Mouse (Mus musculus) erythroblast, embryonic 14.5 days (primary cell): ENCODE data around the gene Qtrt2.

Source experiments
- GATA1 ChIP-seq: IDR thresholded peaks from 2 replicates; pipeline ENCODE4 v1.6.1; 2012; ENCODE audit warnings: low read length, inconsistent platforms, mixed read lengths
- TAL1 ChIP-seq: IDR thresholded peaks from 3 replicates; pipeline ENCODE4 v1.6.1; 2012; ENCODE audit warnings: low read length, inconsistent platforms, mixed read lengths

GRCm38 (mm10) chr16:43922024-43922423 lies 4.6 kb downstream of the Qtrt2 start:
- no peak for TF ChIP-seq TAL1
- no peak for TF ChIP-seq GATA1
